Mouse (Mus musculus) lung, postnatal 0 days (tissue): Measurements from ENCODE around the gene Rbm20. TPM values are rescaled to one million over a fixed set of nuclear protein-coding genes. Genes with fewer than 3 reads are reported as not detected.

Source experiments
- ATAC-seq: fragments of 200-750 bp; cut with Nextera tagmentation; 2 replicates; pipeline ENCODE4 v1.8.0; 2017; ENCODE audit warnings: moderate library complexity
- DNase-seq: peaks from one replicate; pipeline ENCODE4 v3.0.0-alpha.2; 2016; ENCODE audit warnings: low spot score
- H3K27ac ChIP-seq: fragments of 300-500 bp; sonication (generic); 2 replicates; pipeline ENCODE4 v1.5.1; 2014; ENCODE audit warnings: antibody characterized with exemption, mild to moderate bottlenecking, low read length, mixed read lengths
- H3K27me3 ChIP-seq: fragments of 300-500 bp; sonication (generic); replicated peaks from 2 replicates; pipeline ENCODE4 v1.6.1; 2014; ENCODE audit warnings: low read length, mixed read lengths; ENCODE audit not compliant: insufficient read depth
- H3K36me3 ChIP-seq: fragments of 300-500 bp; sonication (generic); 2 replicates; pipeline ENCODE4 v1.6.1; 2014; ENCODE audit warnings: low read length, mixed read lengths; ENCODE audit not compliant: insufficient read depth
- H3K4me1 ChIP-seq: fragments of 300-500 bp; sonication (generic); 2 replicates; pipeline ENCODE4 v1.6.1; 2014; ENCODE audit warnings: antibody characterized with exemption, low read depth, low read length, mixed read lengths; ENCODE audit not compliant: insufficient read depth
- H3K4me2 ChIP-seq: fragments of 300-500 bp; sonication (generic); replicated peaks from 2 replicates; pipeline ENCODE4 v1.6.1; 2014; ENCODE audit warnings: low read depth, mild to moderate bottlenecking, low read length, moderate library complexity, mixed read lengths
- H3K4me3 ChIP-seq: fragments of 300-500 bp; sonication (generic); 2 replicates; pipeline ENCODE4 v1.5.1; 2014; ENCODE audit warnings: low read depth, low read length
- H3K9ac ChIP-seq: fragments of 300-500 bp; sonication (generic); replicated peaks from 2 replicates; pipeline ENCODE4 v1.6.1; 2014; ENCODE audit warnings: low read depth, mild to moderate bottlenecking
- H3K9me3 ChIP-seq: fragments of 300-500 bp; sonication (generic); 2 replicates; pipeline ENCODE4 v1.6.1; 2016; ENCODE audit warnings: low read length, mixed read lengths
- CTCF ChIP-seq: IDR thresholded peaks from 2 replicates; pipeline ENCODE4 v1.5.1; 2016; ENCODE audit warnings: antibody characterized with exemption, mild to moderate bottlenecking
- EP300 ChIP-seq: IDR thresholded peaks from 2 replicates; pipeline ENCODE4 v1.6.1; 2016; ENCODE audit warnings: antibody characterized with exemption, mild to moderate bottlenecking, control low read depth
- WGBS: fragments of 180-500 bp; shearing (Covaris S2); extraction: QIAGEN DNeasy Blood & Tissue Kit; methylation state at CpG from one replicate; pipeline ENCODE4 v1.1.7; 2014; 5-methylcytosine and 5-hydroxymethylcytosine counted together
- polyA plus RNA-seq: library from polyadenylated mRNA; unstranded; fragments of >200 nt; fragmentation: Nextera tagmentation; extraction: Ambion mirVana; gene quantifications from 2 replicates; pipeline ENCODE4 v1.2.1, GENCODE M21; 2015

Gene Rbm20
- polyA plus RNA-seq, 1 experiment from 2014 or later, result 0.51 TPM

DNA sequence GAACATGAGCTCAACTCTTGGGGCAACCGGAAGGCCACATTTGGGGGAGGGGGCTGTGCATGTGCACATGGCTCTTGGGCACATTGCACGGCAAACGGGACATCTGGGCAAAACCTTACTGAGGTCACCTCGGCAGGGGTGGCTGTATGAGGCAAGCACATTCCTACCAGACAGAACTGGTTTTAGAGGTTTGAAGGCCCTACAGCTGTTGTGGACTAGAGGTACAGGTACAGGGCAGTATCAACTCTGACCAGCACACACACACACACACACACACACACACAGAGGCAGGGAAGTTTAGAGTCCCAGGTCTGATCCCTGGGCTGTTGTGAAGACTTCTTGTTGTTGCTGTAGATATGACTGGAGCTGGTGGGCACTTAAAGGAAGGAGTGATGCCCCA is 138.6 kb downstream of the Rbm20 start:
- no peak overlapping the region for H3K27ac ChIP-seq

GRCm38 (mm10) chr19:53816242-53816641 is 139.1 kb downstream of the Rbm20 start:
- H3K27me3 ChIP-seq, result no peaks in the 10 kb centered on the region
- H3K4me3 ChIP-seq, result no peak overlapping the region
- DNase-seq (no peak), ATAC-seq (no peak)
- no peaks in the 10 kb centered on the region for H3K9me3 ChIP-seq
- no peaks in the 10 kb centered on the region for H3K36me3 ChIP-seq
- WGBS, result 70% methylated on average over 11 of the region's 11 CpGs
- H3K4me1 ChIP-seq, result no peaks in the 10 kb centered on the region
- H3K4me2 ChIP-seq, result no peak overlapping the region
- no peak overlapping the region for H3K27ac ChIP-seq
- H3K9ac ChIP-seq, result no peak overlapping the region
- TF ChIP-seq EP300 (no peak), CTCF (no peak)

More for the DNA sequence above, 138.6 kb downstream of the Rbm20 start:
- Histone ChIP-seq H3K9me3 (no peaks in the 10 kb centered on the region), H3K27me3 (no peaks in the 10 kb centered on the region), H3K4me3 (no peak overlapping the region), H3K4me2 (no peak overlapping the region), H3K4me1 (no peaks in the 10 kb centered on the region), H3K36me3 (no peaks in the 10 kb centered on the region), H3K9ac (no peak overlapping the region)
- TF ChIP-seq CTCF, result no peak
- no peak for TF ChIP-seq EP300
- WGBS, result 80% methylated on average over 4 of the region's 4 CpGs
- no peak for ATAC-seq
- no peak for DNase-seq

DNA sequence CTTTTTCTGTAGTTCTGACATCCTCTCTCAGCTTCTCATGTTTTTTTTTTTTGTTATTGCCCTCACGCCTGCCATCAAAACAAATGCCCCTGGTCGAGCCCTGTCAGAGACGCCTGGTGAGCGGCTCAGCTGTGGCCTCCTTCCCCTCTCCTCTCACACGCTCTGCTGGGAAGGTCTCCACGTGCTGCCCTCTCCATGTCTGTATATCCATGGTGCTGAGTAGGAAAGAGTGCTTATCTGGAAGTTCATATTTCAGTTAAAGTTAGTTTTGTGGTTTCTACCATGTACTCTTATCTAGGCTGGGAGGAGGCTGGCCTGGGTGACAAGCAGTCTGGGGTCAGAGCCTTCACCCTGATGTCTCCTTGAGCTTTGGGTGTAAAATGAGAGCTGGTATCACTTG is 142.2 kb downstream of the Rbm20 start:
- 42% methylated on average over 6 of the region's 6 CpGs for WGBS

DNA sequence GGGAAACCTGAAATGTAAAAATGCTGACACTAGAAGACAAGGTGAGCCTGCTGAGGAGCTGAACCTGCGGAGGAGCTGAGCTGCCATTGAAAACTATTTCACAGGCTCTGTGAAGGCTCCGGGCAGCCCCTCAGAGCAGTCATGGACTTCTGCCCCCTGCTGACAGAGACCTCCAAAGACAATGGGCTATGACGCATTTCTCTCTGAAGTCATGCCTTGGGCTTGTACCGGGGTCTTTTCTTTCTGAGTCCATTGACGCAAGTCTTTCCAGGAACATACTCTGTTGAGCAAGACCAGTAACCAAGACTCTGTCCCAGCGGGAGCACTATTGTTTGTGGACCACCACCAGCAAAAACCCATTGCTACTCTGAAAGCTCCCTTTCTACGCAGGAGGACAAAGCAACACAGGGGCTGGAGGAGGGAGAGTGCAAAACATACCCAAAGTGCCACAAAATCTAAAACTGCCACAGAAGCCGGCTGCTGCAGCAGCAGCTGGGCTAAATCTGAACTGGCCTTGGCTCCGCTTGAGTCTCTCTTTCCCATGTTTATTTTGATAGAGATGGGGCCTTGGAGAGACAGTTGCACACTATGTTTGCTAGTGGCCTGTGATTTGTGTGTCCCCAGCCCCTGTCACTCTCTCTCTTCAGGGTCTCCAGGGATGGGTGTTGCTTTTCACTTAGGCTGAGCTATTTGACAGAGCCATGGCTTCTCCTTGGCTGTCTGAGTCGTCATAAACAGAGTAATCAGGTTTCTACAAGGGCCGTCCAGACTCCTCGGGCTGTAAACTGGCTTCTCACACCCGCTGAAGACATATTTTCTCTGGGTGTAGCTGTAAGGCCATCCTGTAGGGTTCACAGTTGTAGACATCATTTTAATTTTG is 144.4 kb downstream of the Rbm20 start:
- Histone ChIP-seq H3K36me3 (no peaks in the 10 kb centered on the region), H3K4me2 (no peak overlapping the region), H3K27me3 (no peaks in the 10 kb centered on the region), H3K4me3 (no peak overlapping the region), H3K4me1 (no peaks in the 10 kb centered on the region), H3K9me3 (no peaks in the 10 kb centered on the region), H3K27ac (peak overlapping the region; percentile 68), H3K9ac (no peak overlapping the region)
- peak; percentile 81 for DNase-seq
- WGBS, result 51% methylated on average over 13 of the region's 13 CpGs
- TF ChIP-seq CTCF (peak; percentile 53), EP300 (0 out of 2 replicates have a peak, but pooled peaks have one; percentile 23)
- peak; percentile 66 for ATAC-seq

More for the DNA sequence above, 142.2 kb downstream of the Rbm20 start:
- Histone ChIP-seq H3K36me3 (no peaks in the 10 kb centered on the region), H3K4me3 (no peak overlapping the region), H3K27ac (no peak overlapping the region), H3K4me1 (no peaks in the 10 kb centered on the region), H3K9ac (no peak overlapping the region), H3K4me2 (no peak overlapping the region), H3K27me3 (no peaks in the 10 kb centered on the region), H3K9me3 (no peaks in the 10 kb centered on the region)
- DNase-seq, result no peak
- no peak for ATAC-seq
- no peak for TF ChIP-seq CTCF
- no peak for TF ChIP-seq EP300

- H3K4me2 ChIP-seq, result no peak overlapping the region
- H3K4me1 ChIP-seq, result no peaks in the 10 kb centered on the region
These were observed 146.7 kb downstream of the Rbm20 start for GRCm38 (mm10) chr19:53823847-53824246.

GRCm38 (mm10) chr19:53824872-53825680 is 148.0 kb downstream of the Rbm20 start:
- H3K4me2 ChIP-seq, result peak overlapping the region; percentile 31
- no peak overlapping the region for H3K9ac ChIP-seq
- H3K27me3 ChIP-seq, result no peaks in the 10 kb centered on the region
- H3K9me3 ChIP-seq, result no peaks in the 10 kb centered on the region
- peak overlapping the region; percentile 8; the same call in 1 of the 2 replicates for H3K4me3 ChIP-seq
- ATAC-seq (peak; percentile 34), DNase-seq (no peak)
- no peak overlapping the region for H3K27ac ChIP-seq
- no peaks in the 10 kb centered on the region for H3K4me1 ChIP-seq
- TF ChIP-seq CTCF (peak; percentile 16; the same call in 1 of the 2 replicates), EP300 (no peak)
- no peaks in the 10 kb centered on the region for H3K36me3 ChIP-seq
- 60% methylated on average over 21 of the region's 21 CpGs for WGBS

More at GRCm38 (mm10) chr19:53823847-53824246, 146.7 kb downstream of the Rbm20 start:
- ATAC-seq (no peak), DNase-seq (no peak)
- no peaks in the 10 kb centered on the region for H3K9me3 ChIP-seq
- H3K9ac ChIP-seq, result no peak overlapping the region
- no peaks in the 10 kb centered on the region for H3K27me3 ChIP-seq
- no peaks in the 10 kb centered on the region for H3K36me3 ChIP-seq
- TF ChIP-seq CTCF (no peak), EP300 (no peak)
- 37% methylated on average over 6 of the region's 6 CpGs for WGBS
- H3K27ac ChIP-seq, result no peak overlapping the region
- no peak overlapping the region for H3K4me3 ChIP-seq
